Mouse (Mus musculus): ENCODE data around the gene Aff3. TPM values are rescaled to one million over a fixed set of nuclear protein-coding genes. Genes with fewer than 3 reads are reported as not detected.
A peak's percentile ranks its signal among the peaks of the same experiment; 100 is the strongest.

Aff3 gene
- polyA plus RNA-seq, 1 experiment from 2014 or later, result 6.9 TPM

DNA sequence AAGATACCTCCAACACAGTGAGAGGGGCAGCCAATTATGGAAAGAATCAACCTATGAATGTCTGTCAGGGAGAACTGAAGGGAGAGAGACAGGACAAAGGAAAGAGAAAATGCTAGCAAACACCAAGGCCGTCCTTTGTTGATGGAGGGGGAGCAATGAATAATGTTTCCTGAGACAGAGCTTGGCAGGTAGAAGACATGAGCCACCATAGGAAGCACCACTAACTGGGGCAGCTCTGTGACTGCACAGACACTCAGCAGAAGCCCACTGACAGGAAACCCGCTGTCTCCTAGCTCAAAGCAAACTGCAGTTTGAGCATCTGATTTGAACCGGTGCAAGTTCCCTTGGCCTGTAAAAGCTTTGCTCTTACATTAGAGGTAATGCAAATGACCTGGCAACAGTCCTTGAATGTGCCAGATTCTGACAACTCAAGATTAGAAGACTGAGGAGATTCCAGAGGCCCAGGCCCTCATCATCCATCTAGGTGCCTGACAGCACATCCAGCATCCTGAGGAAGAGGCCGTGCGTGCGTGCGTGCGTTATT lies 176.0 kb downstream of the Aff3 start:
- H3K4me1 ChIP-seq, result peaks cover 22% of the 10 kb centered on the region
- H3K4me3 ChIP-seq, result no peak overlapping the region
- no peak for DNase-seq (ENCODE audit: low spot score)
- H3K36me3 ChIP-seq, result no peaks in the 10 kb centered on the region
- H3K27ac ChIP-seq, result 0 out of 2 replicates have a peak overlapping the region, but pooled peaks have one; percentile 12
- WGBS, result 52% methylated on average over 8 of the region's 8 CpGs
- no peaks in the 10 kb centered on the region for H3K27me3 ChIP-seq (ENCODE audit: insufficient read depth, poor library complexity, severe bottlenecking)
- no peaks in the 10 kb centered on the region for H3K9me3 ChIP-seq

DNA sequence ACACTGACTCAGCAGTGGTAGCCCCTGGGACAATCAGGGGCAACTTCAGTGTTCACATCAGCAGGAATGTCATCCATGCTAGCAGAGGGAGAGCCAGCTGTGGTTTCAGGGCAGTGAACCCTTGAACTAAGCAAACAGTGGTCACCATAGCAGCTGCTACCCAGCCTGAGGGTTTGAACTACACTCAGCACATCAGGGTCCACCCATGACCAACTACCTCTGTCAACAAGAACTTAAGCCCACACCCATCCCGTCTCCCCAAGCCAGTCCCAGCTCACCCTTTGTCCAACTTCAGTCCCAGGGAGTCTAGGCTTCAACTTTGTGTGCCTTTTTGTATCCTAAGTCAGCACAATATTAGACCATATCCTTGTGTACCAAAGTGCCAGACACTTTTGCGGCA lies 176.9 kb downstream of the Aff3 start:
- 87% methylated on average over 2 of the region's 2 CpGs for WGBS
- Histone ChIP-seq H3K36me3 (no peaks in the 10 kb centered on the region), H3K27ac (no peak overlapping the region), H3K9me3 (no peaks in the 10 kb centered on the region), H3K27me3 (ENCODE audit: insufficient read depth, poor library complexity, severe bottlenecking) (no peaks in the 10 kb centered on the region), H3K4me3 (no peak overlapping the region), H3K4me1 (peaks cover 22% of the 10 kb centered on the region)
- DNase-seq (ENCODE audit: low spot score), result no peak

DNA sequence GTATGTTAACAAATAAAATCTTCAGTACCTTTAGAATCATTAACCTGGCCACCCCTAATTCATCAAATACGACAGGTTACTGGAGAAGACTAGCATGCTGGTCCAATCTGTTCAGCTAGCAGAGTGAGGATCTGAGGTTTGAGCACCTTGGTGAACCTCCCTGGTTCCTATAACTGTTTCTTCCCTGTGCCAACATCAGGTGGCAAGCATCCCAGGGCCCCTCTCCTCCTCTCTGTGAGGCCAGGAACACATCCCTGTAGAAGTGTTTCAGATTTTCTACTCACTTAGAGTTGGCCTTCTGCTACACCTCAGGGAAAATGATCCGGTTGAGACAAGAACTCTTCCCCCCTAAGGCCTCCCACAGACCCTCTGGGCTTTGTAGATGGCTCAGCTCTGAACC lies 181.6 kb downstream of the Aff3 start:
- Histone ChIP-seq H3K27ac (peak overlapping the region; percentile 10; the same call in 1 of the 2 replicates), H3K36me3 (no peaks in the 10 kb centered on the region), H3K4me3 (no peak overlapping the region), H3K27me3 (ENCODE audit: insufficient read depth, poor library complexity, severe bottlenecking) (no peaks in the 10 kb centered on the region), H3K9me3 (no peaks in the 10 kb centered on the region), H3K4me1 (peaks cover 15% of the 10 kb centered on the region)
- WGBS, result 77% methylated on average over 2 of the region's 2 CpGs
- DNase-seq (ENCODE audit: low spot score), result no peak

DNA sequence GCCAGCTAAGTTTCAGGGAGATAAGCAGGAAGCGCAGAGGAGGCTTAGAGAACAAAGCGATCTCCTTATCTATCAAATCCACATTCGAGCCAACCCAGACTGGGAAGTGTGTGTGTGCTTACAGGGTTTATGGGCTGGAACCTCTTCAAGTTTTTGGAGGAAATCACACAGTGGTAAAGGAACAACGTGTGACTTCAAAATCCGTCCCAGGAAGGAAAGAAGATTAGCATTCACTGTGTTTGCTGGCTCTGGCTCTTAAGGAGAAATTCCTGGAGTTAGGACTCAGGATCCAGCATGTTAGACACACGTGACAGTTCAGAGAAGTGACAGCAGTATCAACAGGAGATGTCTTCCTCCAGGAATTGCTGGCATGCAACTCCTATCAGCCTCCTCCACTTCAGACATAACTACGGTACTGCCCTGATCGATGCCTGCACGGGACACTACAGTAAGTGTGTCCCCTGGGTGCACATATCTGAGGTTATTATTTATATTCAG lies 186.5 kb downstream of the Aff3 start:
- Histone ChIP-seq H3K4me3 (no peak overlapping the region; the same call in 1 of the 2 replicates), H3K27ac (peak overlapping the region; percentile 48), H3K36me3 (no peaks in the 10 kb centered on the region), H3K27me3 (ENCODE audit: insufficient read depth, poor library complexity, severe bottlenecking) (no peaks in the 10 kb centered on the region), H3K9me3 (no peaks in the 10 kb centered on the region), H3K4me1 (peaks cover 35% of the 10 kb centered on the region)
- no peak for DNase-seq (ENCODE audit: low spot score)
- 11% methylated on average over 9 of the region's 9 CpGs for WGBS

DNA sequence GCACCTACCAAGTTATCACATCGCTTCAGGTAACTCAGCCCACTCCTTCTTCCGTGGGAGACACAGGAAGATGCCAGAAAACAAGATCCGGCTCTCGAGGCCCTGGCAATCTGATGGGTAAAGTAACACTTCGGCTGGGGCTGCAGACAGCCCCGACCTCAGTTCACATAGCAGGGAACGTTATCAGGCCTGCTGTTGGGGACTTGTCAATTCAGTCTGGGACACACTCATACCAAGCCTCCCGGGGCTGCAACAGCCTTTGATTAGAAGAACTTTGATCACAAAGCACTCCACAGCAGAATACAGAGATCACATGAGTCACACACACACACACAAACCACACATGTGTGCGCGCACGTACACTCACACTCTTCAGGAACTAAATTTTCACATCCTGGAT lies 193.9 kb downstream of the Aff3 start:
- Histone ChIP-seq H3K4me1 (peaks cover 49% of the 10 kb centered on the region), H3K4me3 (peak overlapping the region; percentile 35; the same call in 1 of the 2 replicates), H3K27ac (peak overlapping the region; percentile 72), H3K9me3 (no peaks in the 10 kb centered on the region), H3K36me3 (no peaks in the 10 kb centered on the region), H3K27me3 (ENCODE audit: insufficient read depth, poor library complexity, severe bottlenecking) (no peaks in the 10 kb centered on the region)
- peak; percentile 86 for DNase-seq (ENCODE audit: low spot score)
- 19% methylated on average over 11 of the region's 11 CpGs for WGBS

DNA sequence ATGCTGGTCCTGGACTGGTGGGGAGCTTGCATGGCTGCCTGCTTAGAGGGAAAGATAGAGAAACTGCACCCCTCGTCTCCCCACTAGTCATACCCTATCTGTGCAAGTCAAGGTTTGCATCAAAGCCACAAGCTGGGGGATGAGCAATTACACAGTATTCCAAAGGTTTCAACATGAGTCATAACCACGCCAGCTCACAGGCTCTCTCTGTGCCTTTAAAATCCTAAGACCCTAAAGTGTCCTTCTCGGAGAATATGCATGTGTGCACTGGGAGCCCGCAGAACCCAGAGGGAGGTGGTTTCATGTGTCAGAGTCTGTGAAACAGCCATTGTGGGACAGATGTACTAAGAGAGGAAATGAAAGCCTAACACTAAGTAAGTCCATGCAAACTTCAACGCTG lies 194.6 kb downstream of the Aff3 start:
- peaks cover 46% of the 10 kb centered on the region for H3K4me1 ChIP-seq
- WGBS, result 59% methylated on average over 5 of the region's 5 CpGs
- H3K27ac ChIP-seq, result peak overlapping the region; percentile 72
- no peaks in the 10 kb centered on the region for H3K27me3 ChIP-seq (ENCODE audit: insufficient read depth, poor library complexity, severe bottlenecking)
- H3K9me3 ChIP-seq, result no peaks in the 10 kb centered on the region
- no peaks in the 10 kb centered on the region for H3K36me3 ChIP-seq
- no peak overlapping the region for H3K4me3 ChIP-seq
- no peak for DNase-seq (ENCODE audit: low spot score)

DNA sequence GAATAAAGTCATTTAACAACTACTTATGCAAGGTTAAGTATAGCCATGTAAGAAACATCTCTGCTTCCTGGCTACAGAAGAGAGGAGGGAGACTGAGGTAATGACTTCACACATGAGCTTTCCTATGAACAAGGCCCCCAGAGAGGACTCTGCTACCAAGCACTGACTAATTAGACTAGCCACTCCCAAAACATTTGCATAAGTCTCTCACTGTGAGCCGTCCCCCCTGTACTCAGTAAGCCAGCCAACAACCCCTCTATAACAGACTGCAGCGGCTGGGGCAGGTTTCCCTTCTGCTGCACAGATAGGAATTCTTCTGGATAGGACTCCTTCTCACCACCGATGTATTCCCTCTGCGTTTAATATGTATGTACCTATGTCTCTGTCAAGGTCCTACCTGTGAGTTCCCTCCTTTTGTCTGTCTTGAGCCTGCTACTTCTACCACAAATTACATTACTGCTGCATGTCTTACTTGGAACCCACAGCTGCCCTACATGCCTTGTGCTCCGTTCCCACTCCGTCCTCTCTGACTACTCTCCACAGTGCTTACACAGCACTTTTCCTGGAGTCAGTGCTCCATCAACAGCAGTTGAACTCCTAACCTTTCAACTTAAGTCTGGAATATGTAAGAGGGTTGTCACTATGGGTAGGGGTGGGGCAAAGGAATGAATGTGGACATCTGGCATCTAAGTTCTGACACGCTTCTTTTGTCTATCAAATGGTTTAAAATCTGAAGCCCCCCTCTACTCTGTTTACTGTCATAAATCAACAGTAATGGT lies 197.3 kb downstream of the Aff3 start:
- WGBS, result 32% methylated on average over 7 of the region's 7 CpGs
- no peak overlapping the region for H3K4me3 ChIP-seq
- no peaks in the 10 kb centered on the region for H3K27me3 ChIP-seq (ENCODE audit: insufficient read depth, poor library complexity, severe bottlenecking)
- DNase-seq (ENCODE audit: low spot score), result no peak
- no peaks in the 10 kb centered on the region for H3K36me3 ChIP-seq
- H3K9me3 ChIP-seq, result no peaks in the 10 kb centered on the region
- peak overlapping the region; percentile 52; the same call in 1 of the 2 replicates for H3K27ac ChIP-seq
- H3K4me1 ChIP-seq, result peaks cover 45% of the 10 kb centered on the region

DNA sequence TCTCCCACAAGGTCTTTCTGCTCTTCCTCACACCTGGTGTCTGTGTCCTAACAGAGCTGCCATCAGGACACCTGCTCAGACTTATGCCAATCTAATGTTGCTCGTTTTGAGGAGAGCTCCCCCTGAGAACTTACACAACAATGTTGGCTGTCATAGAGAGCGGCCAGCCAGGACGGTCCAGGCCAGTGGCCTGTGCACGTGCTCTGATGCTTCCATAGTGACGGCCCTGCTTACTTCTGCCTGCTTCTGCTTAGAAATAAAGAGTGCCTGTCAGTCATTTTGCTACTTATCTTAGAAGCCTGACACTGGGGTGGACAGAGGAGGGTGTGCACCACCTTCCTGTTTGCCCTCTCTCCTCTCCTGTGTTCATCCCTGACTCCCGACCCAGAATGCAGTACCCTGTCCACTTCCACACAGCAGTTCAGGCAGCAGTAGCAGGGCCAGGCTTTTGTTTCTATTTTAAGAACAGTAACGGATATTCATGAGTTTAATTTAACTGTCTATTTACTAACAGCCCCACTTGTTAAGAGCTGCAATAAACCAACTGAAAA lies 208.0 kb downstream of the Aff3 start:
- H3K27ac ChIP-seq, result peak overlapping the region; percentile 74
- no peak overlapping the region for H3K4me3 ChIP-seq
- H3K4me1 ChIP-seq, result peaks cover 30% of the 10 kb centered on the region
- H3K36me3 ChIP-seq, result no peaks in the 10 kb centered on the region
- no peaks in the 10 kb centered on the region for H3K27me3 ChIP-seq (ENCODE audit: insufficient read depth, poor library complexity, severe bottlenecking)
- no peaks in the 10 kb centered on the region for H3K9me3 ChIP-seq
- no peak for DNase-seq (ENCODE audit: low spot score)
- WGBS, result 37% methylated on average over 7 of the region's 7 CpGs

DNA sequence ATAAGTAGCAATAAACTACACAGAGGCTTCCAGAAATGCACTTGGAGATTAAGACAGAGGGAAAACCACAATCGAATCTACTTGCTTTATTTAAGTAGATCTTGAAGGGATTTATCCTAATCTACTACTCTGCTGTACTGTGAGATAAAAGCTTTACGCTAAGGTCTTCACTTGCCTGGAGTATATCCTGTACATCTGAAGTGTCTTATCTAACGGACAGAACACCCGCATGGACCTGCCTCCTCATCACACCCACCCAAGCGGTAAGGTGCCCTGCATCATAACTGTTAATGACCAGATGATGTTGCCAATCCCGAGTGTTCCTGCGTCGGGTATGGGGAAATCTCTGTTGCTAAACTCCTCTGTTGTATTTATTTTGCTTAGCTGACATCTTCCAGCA lies 209.8 kb downstream of the Aff3 start:
- WGBS, result 59% methylated on average over 8 of the region's 8 CpGs
- Histone ChIP-seq H3K9me3 (no peaks in the 10 kb centered on the region), H3K36me3 (no peaks in the 10 kb centered on the region), H3K4me3 (no peak overlapping the region), H3K27ac (peak overlapping the region; percentile 59; the same call in 1 of the 2 replicates), H3K4me1 (peaks cover 43% of the 10 kb centered on the region), H3K27me3 (ENCODE audit: insufficient read depth, poor library complexity, severe bottlenecking) (no peaks in the 10 kb centered on the region)
- no peak for DNase-seq (ENCODE audit: low spot score)

DNA sequence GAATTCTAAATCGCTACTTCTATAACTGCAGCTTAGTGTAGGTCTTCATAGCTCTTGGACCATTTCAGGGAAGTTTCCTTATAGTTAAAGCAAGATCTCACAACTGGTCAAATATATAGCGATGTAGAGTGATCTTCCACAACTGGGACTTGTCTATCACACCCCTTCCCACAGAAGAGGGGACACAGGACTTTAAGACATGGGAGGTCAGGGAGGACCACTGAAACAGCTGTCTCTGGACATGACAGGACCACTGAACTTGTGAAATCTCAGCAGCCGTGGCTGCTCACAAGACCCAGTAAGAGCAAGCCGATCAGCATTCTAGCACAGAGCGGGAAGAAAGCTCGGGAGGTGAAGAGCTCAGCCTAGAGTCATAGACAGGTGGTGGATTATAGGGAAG lies 213.4 kb downstream of the Aff3 start:
- peak overlapping the region; percentile 75; the same call in 1 of the 2 replicates for H3K27ac ChIP-seq
- WGBS, result 87% methylated on average over 6 of the region's 6 CpGs

DNA sequence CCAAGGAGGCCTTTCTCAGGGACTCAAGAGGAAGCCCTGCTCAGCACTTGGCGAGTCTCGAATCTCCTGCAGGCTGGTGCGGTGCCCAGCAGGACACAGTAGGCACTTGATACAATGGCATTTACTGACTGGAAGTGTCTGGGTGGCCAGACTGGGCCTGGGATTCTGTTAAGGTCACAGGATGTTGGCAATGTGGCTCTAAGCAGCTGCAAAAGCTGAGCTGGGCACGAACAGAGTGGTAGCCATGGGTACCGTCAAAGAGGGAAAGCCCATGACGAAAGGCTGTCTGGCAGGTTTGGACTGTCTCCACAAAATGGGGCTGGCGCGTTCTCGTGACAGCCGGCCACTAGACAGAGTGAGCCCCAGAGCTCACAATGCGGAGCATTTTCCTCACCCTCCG lies 214.1 kb downstream of the Aff3 start:
- Histone ChIP-seq H3K4me1 (peaks cover 65% of the 10 kb centered on the region), H3K4me3 (no peak overlapping the region), H3K9me3 (no peaks in the 10 kb centered on the region), H3K27me3 (ENCODE audit: insufficient read depth, poor library complexity, severe bottlenecking) (no peaks in the 10 kb centered on the region), H3K36me3 (no peaks in the 10 kb centered on the region), H3K27ac (peak overlapping the region; percentile 75)
- WGBS, result 83% methylated on average over 12 of the region's 12 CpGs
- no peak for DNase-seq (ENCODE audit: low spot score)

More for the DNA sequence above, 213.4 kb downstream of the Aff3 start:
- Histone ChIP-seq H3K27me3 (ENCODE audit: insufficient read depth, poor library complexity, severe bottlenecking) (no peaks in the 10 kb centered on the region), H3K4me3 (no peak overlapping the region), H3K4me1 (peaks cover 61% of the 10 kb centered on the region), H3K36me3 (no peaks in the 10 kb centered on the region), H3K9me3 (no peaks in the 10 kb centered on the region)
- no peak for DNase-seq (ENCODE audit: low spot score)

DNA sequence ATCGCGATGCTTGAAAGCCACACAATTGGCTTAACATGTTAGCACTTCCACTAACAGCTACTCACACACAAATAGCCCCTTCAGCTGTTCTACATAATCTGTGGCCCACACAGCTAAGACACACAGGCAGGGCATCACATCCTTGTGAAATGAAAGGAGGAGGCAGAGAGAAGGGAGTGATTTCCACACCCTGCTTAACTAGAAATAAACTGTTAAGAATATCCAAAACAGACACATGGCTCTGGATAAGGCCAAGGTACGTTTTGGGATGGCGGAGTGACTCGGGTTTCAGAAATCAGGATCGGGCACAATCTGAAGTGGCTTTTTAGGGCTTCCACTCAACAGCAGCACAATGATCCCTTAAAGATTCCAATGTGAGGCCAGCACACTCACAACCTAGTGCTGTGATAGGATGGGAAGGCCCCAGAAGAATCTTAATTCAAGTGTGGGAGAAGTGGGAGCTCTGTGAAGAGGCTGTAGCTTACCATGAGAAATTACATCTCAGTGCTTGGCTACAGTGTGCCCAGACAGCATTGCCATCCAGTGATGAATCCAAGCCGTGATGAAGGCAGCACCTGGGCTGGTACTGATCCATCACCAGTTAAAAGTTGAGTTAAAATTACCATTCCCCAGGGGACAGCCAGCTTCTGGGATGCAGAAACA lies 214.8 kb downstream of the Aff3 start:
- no peaks in the 10 kb centered on the region for H3K36me3 ChIP-seq
- 41% methylated on average over 7 of the region's 7 CpGs for WGBS
- peaks cover 60% of the 10 kb centered on the region for H3K4me1 ChIP-seq
- H3K27me3 ChIP-seq (ENCODE audit: insufficient read depth, poor library complexity, severe bottlenecking), result no peaks in the 10 kb centered on the region
- H3K4me3 ChIP-seq, result no peak overlapping the region
- no peak for DNase-seq (ENCODE audit: low spot score)
- H3K9me3 ChIP-seq, result no peaks in the 10 kb centered on the region
- peak overlapping the region; percentile 75 for H3K27ac ChIP-seq

DNA sequence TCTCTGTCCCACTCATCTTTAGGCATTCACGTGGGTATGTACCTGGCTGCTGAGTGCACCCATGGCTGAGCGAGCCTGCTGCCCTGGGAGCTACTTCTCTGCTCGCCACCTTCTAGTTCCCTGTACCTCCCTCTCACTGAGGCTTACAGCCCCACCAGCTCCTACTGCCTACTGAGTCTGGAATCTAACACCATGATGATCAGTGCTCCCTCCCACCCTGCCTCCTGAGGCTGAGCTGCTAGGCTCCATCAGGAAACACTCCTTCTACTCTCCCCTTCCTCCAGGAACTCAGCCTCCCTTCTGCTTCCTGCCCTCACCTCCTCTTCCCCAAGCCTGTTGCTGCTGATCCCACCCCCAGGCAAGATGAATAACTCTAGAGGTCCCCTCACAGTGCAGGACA lies 215.9 kb downstream of the Aff3 start:
- Histone ChIP-seq H3K4me3 (no peak overlapping the region), H3K27ac (peak overlapping the region; percentile 78), H3K27me3 (ENCODE audit: insufficient read depth, poor library complexity, severe bottlenecking) (no peaks in the 10 kb centered on the region), H3K36me3 (no peaks in the 10 kb centered on the region), H3K9me3 (no peaks in the 10 kb centered on the region), H3K4me1 (peaks cover 56% of the 10 kb centered on the region)
- no peak for DNase-seq (ENCODE audit: low spot score)
- WGBS, result 31% methylated on average over 3 of the region's 3 CpGs

Data from heart, embryonic 10.5 days (tissue).